Mouse (Mus musculus): Measurements from ENCODE around the gene Nfatc4. TPM values are rescaled to one million over a fixed set of nuclear protein-coding genes. Genes with fewer than 3 reads are reported as not detected.

Nfatc4 gene
- polyA plus RNA-seq, 1 experiment, result 2.7 TPM

GRCm38 (mm10) chr14:55780736-55781135, 42.2 kb upstream of the Nfatc4 start:
- DNase-seq, result no peak
- Histone ChIP-seq H3K27me3 (ENCODE audit: control insufficient read depth, insufficient read depth, low read length) (no peaks in the 10 kb centered on the region), H3K36me3 (ENCODE audit: control insufficient read depth, insufficient read depth, low read length) (no peaks in the 10 kb centered on the region), H3K4me1 (replicated peaks; ENCODE audit: control insufficient read depth, insufficient read depth, low read length) (no peaks in the 10 kb centered on the region), H3K4me3 (ENCODE audit: control insufficient read depth, insufficient read depth, low read length) (no peak overlapping the region), H3K27ac (ENCODE audit: control insufficient read depth, insufficient read depth, low read length) (no peak overlapping the region)
- WGBS, result 87% methylated on average over 11 of the region's 11 CpGs
- TF ChIP-seq POLR2A (IDR thresholded peaks at IDR 0.05; ENCODE audit: control insufficient read depth, extremely low read depth, insufficient read depth, low read length, poor library complexity) (no peak), CTCF (IDR thresholded peaks at IDR 0.05; ENCODE audit: borderline replicate concordance, control insufficient read depth, extremely low read depth, insufficient read depth, low read length, poor library complexity) (no peak)

GRCm38 (mm10) chr14:55781310-55781709, 41.6 kb upstream of the Nfatc4 start:
- Histone ChIP-seq H3K36me3 (ENCODE audit: control insufficient read depth, insufficient read depth, low read length) (no peaks in the 10 kb centered on the region), H3K4me1 (replicated peaks; ENCODE audit: control insufficient read depth, insufficient read depth, low read length) (no peaks in the 10 kb centered on the region), H3K27me3 (ENCODE audit: control insufficient read depth, insufficient read depth, low read length) (no peaks in the 10 kb centered on the region), H3K4me3 (ENCODE audit: control insufficient read depth, insufficient read depth, low read length) (no peak overlapping the region), H3K27ac (ENCODE audit: control insufficient read depth, insufficient read depth, low read length) (no peak overlapping the region)
- DNase-seq, result peak; percentile 46
- TF ChIP-seq POLR2A (IDR thresholded peaks at IDR 0.05; ENCODE audit: control insufficient read depth, extremely low read depth, insufficient read depth, low read length, poor library complexity), result no peak
- TF ChIP-seq CTCF (IDR thresholded peaks at IDR 0.05; ENCODE audit: borderline replicate concordance, control insufficient read depth, extremely low read depth, insufficient read depth, low read length, poor library complexity), result peak; percentile 76; the same call in 1 of the 2 replicates
- 26% methylated on average over 14 of the region's 14 CpGs for WGBS

DNA sequence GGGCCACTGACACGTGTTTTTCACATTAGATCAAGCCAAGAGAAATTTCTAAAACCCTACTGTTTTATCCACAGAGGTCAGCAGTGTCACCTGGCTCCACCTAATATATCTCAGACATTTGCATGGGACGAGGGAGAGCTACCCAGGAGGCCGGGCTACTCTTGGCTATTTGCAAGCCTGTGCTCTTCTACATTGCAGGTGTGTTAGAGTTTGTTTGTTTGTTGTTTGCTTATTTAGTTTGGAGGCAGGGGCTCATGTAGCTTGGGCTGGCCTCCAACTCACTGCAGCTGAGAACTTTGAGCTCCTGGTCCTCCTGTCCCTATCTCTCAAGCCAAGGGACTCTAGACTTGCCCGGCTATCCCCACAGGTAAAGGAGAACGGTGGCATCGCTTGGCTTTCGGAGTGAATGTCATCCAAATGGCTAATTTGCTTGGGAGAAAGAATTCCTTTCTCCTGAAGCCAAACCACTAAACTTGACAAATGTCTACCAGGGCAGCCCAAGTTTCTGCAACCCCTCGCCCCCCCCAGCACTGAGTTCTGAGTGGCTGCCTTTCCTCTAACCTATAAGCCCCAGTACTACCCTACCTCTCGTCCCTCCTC, 40.5 kb upstream of the Nfatc4 start:
- H3K36me3 ChIP-seq (ENCODE audit: control insufficient read depth, insufficient read depth, low read length), result no peaks in the 10 kb centered on the region
- H3K4me1 ChIP-seq (replicated peaks; ENCODE audit: control insufficient read depth, insufficient read depth, low read length), result peaks cover 1% of the 10 kb centered on the region; the same call in 1 of the 2 replicates
- WGBS, result 84% methylated on average over 9 of the region's 9 CpGs
- no peak for DNase-seq
- no peak overlapping the region for H3K4me3 ChIP-seq (ENCODE audit: control insufficient read depth, insufficient read depth, low read length)
- no peak overlapping the region for H3K27ac ChIP-seq (ENCODE audit: control insufficient read depth, insufficient read depth, low read length)
- TF ChIP-seq POLR2A (IDR thresholded peaks at IDR 0.05; ENCODE audit: control insufficient read depth, extremely low read depth, insufficient read depth, low read length, poor library complexity), result no peak
- no peak for TF ChIP-seq CTCF (IDR thresholded peaks at IDR 0.05; ENCODE audit: borderline replicate concordance, control insufficient read depth, extremely low read depth, insufficient read depth, low read length, poor library complexity)
- no peaks in the 10 kb centered on the region for H3K27me3 ChIP-seq (ENCODE audit: control insufficient read depth, insufficient read depth, low read length)

GRCm38 (mm10) chr14:55783171-55783957, 39.6 kb upstream of the Nfatc4 start:
- H3K36me3 ChIP-seq (ENCODE audit: control insufficient read depth, insufficient read depth, low read length), result no peaks in the 10 kb centered on the region
- peak; percentile 0 for DNase-seq
- no peak for TF ChIP-seq CTCF (IDR thresholded peaks at IDR 0.05; ENCODE audit: borderline replicate concordance, control insufficient read depth, extremely low read depth, insufficient read depth, low read length, poor library complexity)
- no peak for TF ChIP-seq POLR2A (IDR thresholded peaks at IDR 0.05; ENCODE audit: control insufficient read depth, extremely low read depth, insufficient read depth, low read length, poor library complexity)
- H3K4me1 ChIP-seq (replicated peaks; ENCODE audit: control insufficient read depth, insufficient read depth, low read length), result peaks cover 10% of the 10 kb centered on the region
- H3K27me3 ChIP-seq (ENCODE audit: control insufficient read depth, insufficient read depth, low read length), result no peaks in the 10 kb centered on the region
- no peak overlapping the region for H3K27ac ChIP-seq (ENCODE audit: control insufficient read depth, insufficient read depth, low read length)
- WGBS, result 72% methylated on average over 31 of the region's 31 CpGs
- H3K4me3 ChIP-seq (ENCODE audit: control insufficient read depth, insufficient read depth, low read length), result no peak overlapping the region

DNA sequence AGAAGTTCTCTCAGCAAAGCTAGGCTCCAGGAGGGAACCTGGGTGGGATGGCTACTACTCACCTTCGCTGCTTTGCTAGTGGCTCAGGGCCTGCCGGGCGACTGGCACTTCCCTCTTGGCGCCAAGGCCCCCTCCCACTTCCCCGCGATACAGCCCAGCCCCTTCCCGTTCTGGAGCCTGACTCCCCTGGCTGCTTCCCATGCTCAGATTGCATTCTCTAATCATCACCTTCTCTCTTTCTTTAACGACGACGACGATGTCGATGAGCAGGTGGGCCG, 39.0 kb upstream of the Nfatc4 start, which contains the start of gene Adcy4:
Adcy4 (minus strand) TSS at position 138 of the 278 bp plus-strand sequence.
- Histone ChIP-seq H3K4me3 (ENCODE audit: control insufficient read depth, insufficient read depth, low read length) (no peak within 1 kb of the TSS), H3K36me3 (ENCODE audit: control insufficient read depth, insufficient read depth, low read length) (no peaks in the 10 kb centered on the region), H3K4me1 (replicated peaks; ENCODE audit: control insufficient read depth, insufficient read depth, low read length) (peaks cover 12% of the 10 kb centered on the region), H3K27me3 (ENCODE audit: control insufficient read depth, insufficient read depth, low read length) (no peaks in the 10 kb centered on the region), H3K27ac (ENCODE audit: control insufficient read depth, insufficient read depth, low read length) (no peak within 1 kb of the TSS)
- 75% methylated on average over 13 of the region's 13 CpGs for WGBS
- TF ChIP-seq POLR2A (IDR thresholded peaks at IDR 0.05; ENCODE audit: control insufficient read depth, extremely low read depth, insufficient read depth, low read length, poor library complexity) (no peak), CTCF (IDR thresholded peaks at IDR 0.05; ENCODE audit: borderline replicate concordance, control insufficient read depth, extremely low read depth, insufficient read depth, low read length, poor library complexity) (no peak)
- peak; percentile 0 for DNase-seq

GRCm38 (mm10) chr14:55785195-55785594, 37.7 kb upstream of the Nfatc4 start:
- H3K4me3 ChIP-seq (ENCODE audit: control insufficient read depth, insufficient read depth, low read length), result no peak overlapping the region
- no peak overlapping the region for H3K27ac ChIP-seq (ENCODE audit: control insufficient read depth, insufficient read depth, low read length)
- no peaks in the 10 kb centered on the region for H3K27me3 ChIP-seq (ENCODE audit: control insufficient read depth, insufficient read depth, low read length)
- 81% methylated on average over 6 of the region's 6 CpGs for WGBS
- no peak for TF ChIP-seq CTCF (IDR thresholded peaks at IDR 0.05; ENCODE audit: borderline replicate concordance, control insufficient read depth, extremely low read depth, insufficient read depth, low read length, poor library complexity)
- no peak for TF ChIP-seq POLR2A (IDR thresholded peaks at IDR 0.05; ENCODE audit: control insufficient read depth, extremely low read depth, insufficient read depth, low read length, poor library complexity)
- H3K36me3 ChIP-seq (ENCODE audit: control insufficient read depth, insufficient read depth, low read length), result no peaks in the 10 kb centered on the region
- peak; percentile 25 for DNase-seq
- peaks cover 13% of the 10 kb centered on the region for H3K4me1 ChIP-seq (replicated peaks; ENCODE audit: control insufficient read depth, insufficient read depth, low read length)

All from thymus, adult 2 months (tissue).